Mouse (Mus musculus) heart, postnatal 14 days (tissue): ENCODE measurements around the gene Tgfb3. TPM values are rescaled to one million over a fixed set of nuclear protein-coding genes. Genes with fewer than 3 reads are reported as not detected.

Source experiments
- total RNA-seq, 2 experiments: library from RNA; stranded (reverse); gene quantifications; 2 replicates each; pipeline ENCODE4 v1.2.3; 2021

Tgfb3 gene
- total RNA-seq, 2 experiments from 2014 or later, result 15.0 to 16.2 TPM

Other genes starting within 250 kb of the Tgfb3 start
- 10 to 100 TPM; 24.4 to 26.6 TPM for gene Ift43, start 3.5 kb upstream of the Tgfb3 start, total RNA-seq
- gene Gpatch2l, start 162.8 kb upstream of the Tgfb3 start, total RNA-seq, result 10 to 100 TPM; 16.4 to 17.8 TPM